Mouse (Mus musculus) myocyte (in vitro differentiated cells): Measurements from ENCODE around the gene Smg9.

ENCODE experiments used
- CEBPB ChIP-seq: IDR thresholded peaks from 2 replicates; pipeline ENCODE4 v1.6.1; 2011; ENCODE audit warnings: mild to moderate bottlenecking, moderate library complexity; ENCODE audit not compliant: poor library complexity, insufficient read depth, severe bottlenecking
- MAX ChIP-seq: IDR thresholded peaks from one replicate; pipeline ENCODE4 v1.6.1; 2011; ENCODE audit warnings: low read depth, mild to moderate bottlenecking, control low read depth
- MYOG ChIP-seq, 3 experiments: IDR thresholded peaks; one replicate each; pipeline ENCODE4 v1.6.1; 2011; ENCODE audit warnings: control low read depth in 2 of 3, low read depth in 2 of 3, mild to moderate bottlenecking in 2 of 3; ENCODE audit not compliant: insufficient read length in 2 of 3, control insufficient read depth in 1 of 3, insufficient read depth in 1 of 3
- POLR2A ChIP-seq: IDR thresholded peaks from one replicate; pipeline ENCODE4 v1.6.1; 2011; ENCODE audit warnings: low read depth, mild to moderate bottlenecking, control low read depth, moderate library complexity; ENCODE audit not compliant: insufficient read length
- TCF12 ChIP-seq: IDR thresholded peaks from one replicate; pipeline ENCODE4 v1.6.1; 2011; ENCODE audit warnings: mild to moderate bottlenecking, control low read depth; ENCODE audit not compliant: poor library complexity, insufficient read depth, severe bottlenecking

DNA sequence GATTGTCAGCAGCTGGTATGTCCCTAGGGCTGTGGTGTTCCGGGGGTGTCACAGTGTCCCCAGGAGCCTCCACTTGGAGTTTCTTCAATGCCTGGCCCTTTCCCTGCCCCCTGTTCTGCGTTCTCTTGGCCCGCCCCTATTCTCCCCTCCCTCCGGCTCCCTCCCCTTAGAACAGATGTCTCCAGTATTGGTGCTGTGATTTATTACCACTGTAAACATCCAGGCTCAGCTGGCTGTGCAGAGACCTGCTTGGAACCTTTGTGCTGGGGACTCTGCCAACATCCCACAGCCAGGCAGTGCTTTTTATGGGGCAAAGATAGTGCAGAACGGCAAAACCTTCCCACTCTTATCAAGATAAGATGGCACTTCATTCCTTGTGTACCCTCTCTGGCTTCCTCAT lies 8.3 kb upstream of the Smg9 start:
- no peak for TF ChIP-seq POLR2A
- no peak for TF ChIP-seq MYOG (IDR thresholded peaks at IDR 0.05; ENCODE audit: control insufficient read depth in 1 of 3, insufficient read depth in 1 of 3, insufficient read length in 2 of 3, low read depth in 2 of 3)
- TF ChIP-seq TCF12 = no peak
- TF ChIP-seq CEBPB = no peak
- no peak for TF ChIP-seq MAX
